Mouse (Mus musculus) lung, embryonic 16.5 days (tissue): ENCODE measurements around the gene Gapdh. TPM values are rescaled to one million over a fixed set of nuclear protein-coding genes. Genes with fewer than 3 reads are reported as not detected.
A peak's percentile ranks its signal among the peaks of the same experiment; 100 is the strongest.

Experiments
- ATAC-seq: fragments of 200-750 bp; cut with Nextera tagmentation; 2 replicates; pipeline ENCODE4 v1.8.0; 2017; ENCODE audit warnings: low read depth, mild to moderate bottlenecking, moderate library complexity
- H3K27ac ChIP-seq: fragments of 300-500 bp; sonication (generic); 2 replicates; pipeline ENCODE4 v1.5.1; 2014; ENCODE audit warnings: mild to moderate bottlenecking, control low read depth, low read length
- H3K27me3 ChIP-seq: fragments of 300-500 bp; sonication (generic); 2 replicates; pipeline ENCODE4 v1.6.1; 2014; ENCODE audit warnings: low read depth, low read length, mixed read lengths; ENCODE audit not compliant: control insufficient read depth, insufficient read depth
- H3K36me3 ChIP-seq: fragments of 300-500 bp; sonication (generic); 2 replicates; pipeline ENCODE4 v1.6.1; 2014; ENCODE audit warnings: low read length; ENCODE audit not compliant: control insufficient read depth, insufficient read depth
- H3K4me1 ChIP-seq: fragments of 300-500 bp; sonication (generic); replicated peaks from 2 replicates; pipeline ENCODE4 v1.6.1; 2014; ENCODE audit warnings: low read length, mixed read lengths; ENCODE audit not compliant: control insufficient read depth, insufficient read depth
- H3K4me2 ChIP-seq: fragments of 300-500 bp; sonication (generic); 2 replicates; pipeline ENCODE4 v1.6.1; 2014; ENCODE audit warnings: low read depth, low read length, control low read depth
- H3K4me3 ChIP-seq: fragments of 300-500 bp; sonication (generic); 2 replicates; pipeline ENCODE4 v1.5.1; 2014; ENCODE audit warnings: mild to moderate bottlenecking, low read length, control low read depth
- H3K9ac ChIP-seq: fragments of 300-500 bp; sonication (generic); 2 replicates; pipeline ENCODE4 v1.6.1; 2014; ENCODE audit warnings: low read length, control low read depth
- H3K9me3 ChIP-seq: fragments of 300-500 bp; sonication (generic); 2 replicates; pipeline ENCODE4 v1.6.1; 2016; ENCODE audit warnings: low read length; ENCODE audit not compliant: control insufficient read depth
- WGBS: fragments of 180-500 bp; shearing (Covaris S2); extraction: QIAGEN DNeasy Blood & Tissue Kit; methylation state at CpG from one replicate; pipeline ENCODE4 v1.1.7; 2014; 5-methylcytosine and 5-hydroxymethylcytosine counted together
- polyA plus RNA-seq: library from polyadenylated mRNA; unstranded; fragments of >200 nt; fragmentation: Nextera tagmentation; extraction: Ambion mirVana; gene quantifications from 2 replicates; pipeline ENCODE4 v1.2.1, GENCODE M21; 2015

Gene Gapdh
- polyA plus RNA-seq, 1 experiment from 2014 or later, result 1,631 TPM

- Histone ChIP-seq H3K4me3 (no peak overlapping the region), H3K4me2 (no peak overlapping the region), H3K27ac (no peak overlapping the region), H3K9ac (no peak overlapping the region), H3K36me3 (peaks cover 23% of the 10 kb centered on the region), H3K27me3 (no peaks in the 10 kb centered on the region), H3K4me1 (0 out of 2 replicates have a peak, but pooled peaks cover 2% of the 10 kb centered on the region), H3K9me3 (no peaks in the 10 kb centered on the region)
- no peak for ATAC-seq
- 81% methylated on average over 3 of the region's 3 CpGs for WGBS
Observed at GRCm38 (mm10) chr6:125156491-125156890, 9.8 kb downstream of the Gapdh start.

DNA sequence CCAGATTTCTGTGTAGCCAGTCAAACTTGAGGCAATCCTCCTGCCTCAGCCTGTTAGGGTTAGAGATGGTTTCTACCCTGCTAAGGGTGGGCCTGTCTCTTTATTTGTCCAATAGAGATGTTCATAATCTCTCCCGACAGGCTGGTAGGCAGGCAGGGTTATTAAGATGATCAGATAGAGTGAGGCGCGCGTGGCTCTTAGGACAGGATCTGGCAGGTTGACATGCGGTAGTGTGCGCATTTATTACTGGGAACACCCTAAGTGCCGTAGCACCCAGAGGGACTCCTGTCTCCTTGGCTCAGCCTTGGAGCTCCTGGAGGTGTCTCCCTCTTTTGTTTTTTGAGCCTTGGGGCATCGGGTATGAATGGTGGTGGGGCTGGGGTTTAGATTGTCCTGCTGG lies 11.0 kb downstream of the Gapdh start:
- H3K36me3 ChIP-seq, result peaks cover 14% of the 10 kb centered on the region; the same call in 1 of the 2 replicates
- WGBS, result 87% methylated on average over 8 of the region's 8 CpGs
- ATAC-seq, result no peak

GRCm38 (mm10) chr6:125154550-125154949 lies 11.7 kb downstream of the Gapdh start:
- no peak overlapping the region for H3K4me2 ChIP-seq
- no peak overlapping the region for H3K4me3 ChIP-seq
- H3K4me1 ChIP-seq, result 0 out of 2 replicates have a peak, but pooled peaks cover 3% of the 10 kb centered on the region
- H3K27ac ChIP-seq, result no peak overlapping the region
- H3K9ac ChIP-seq, result no peak overlapping the region
- H3K9me3 ChIP-seq, result no peaks in the 10 kb centered on the region
- no peak for ATAC-seq
- H3K27me3 ChIP-seq, result no peaks in the 10 kb centered on the region
- H3K36me3 ChIP-seq, result peaks cover 10% of the 10 kb centered on the region; the same call in 1 of the 2 replicates

More for the DNA sequence above, 11.0 kb downstream of the Gapdh start:
- Histone ChIP-seq H3K27ac (no peak overlapping the region), H3K4me3 (no peak overlapping the region), H3K4me1 (no peaks in the 10 kb centered on the region), H3K4me2 (no peak overlapping the region), H3K9ac (no peak overlapping the region), H3K27me3 (no peaks in the 10 kb centered on the region), H3K9me3 (no peaks in the 10 kb centered on the region)

DNA sequence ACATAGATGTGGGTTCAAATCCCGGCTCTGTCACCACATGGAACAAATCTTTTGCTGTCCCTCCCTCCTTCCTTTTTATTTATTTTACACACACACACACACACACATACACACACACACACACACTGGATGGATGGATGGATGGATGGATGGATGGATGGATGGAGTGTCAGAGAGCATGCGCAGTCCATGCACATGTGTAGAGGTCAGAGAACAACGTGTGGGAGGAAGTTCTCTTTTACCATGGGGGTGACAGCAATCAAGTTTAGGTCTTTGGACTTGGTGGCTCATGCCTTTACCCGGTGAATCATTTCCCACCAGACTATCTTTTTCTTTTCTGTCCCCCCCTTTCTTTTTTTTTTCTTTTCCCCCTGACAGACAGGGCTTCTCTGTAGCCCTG lies 12.6 kb downstream of the Gapdh start:
- H3K9ac ChIP-seq, result no peak overlapping the region
- H3K4me1 ChIP-seq, result peaks cover 7% of the 10 kb centered on the region; the same call in 1 of the 2 replicates
- no peak for ATAC-seq
- no peak overlapping the region for H3K27ac ChIP-seq
- WGBS, result 84% methylated on average over 4 of the region's 4 CpGs
- no peak overlapping the region for H3K4me2 ChIP-seq
- H3K36me3 ChIP-seq, result peaks cover 4% of the 10 kb centered on the region; the same call in 1 of the 2 replicates
- no peaks in the 10 kb centered on the region for H3K9me3 ChIP-seq
- H3K4me3 ChIP-seq, result no peak overlapping the region
- no peaks in the 10 kb centered on the region for H3K27me3 ChIP-seq

- no peak overlapping the region for H3K4me3 ChIP-seq
- H3K27me3 ChIP-seq, result no peaks in the 10 kb centered on the region
- H3K9me3 ChIP-seq, result no peaks in the 10 kb centered on the region
- H3K9ac ChIP-seq, result no peak overlapping the region
- H3K27ac ChIP-seq, result no peak overlapping the region
- WGBS, result 79% methylated on average over 5 of the region's 5 CpGs
- H3K4me1 ChIP-seq, result peaks cover 11% of the 10 kb centered on the region
- H3K36me3 ChIP-seq, result no peaks in the 10 kb centered on the region
- H3K4me2 ChIP-seq, result no peak overlapping the region
- ATAC-seq, result no peak
Observed at GRCm38 (mm10) chr6:125153018-125153389, 13.3 kb downstream of the Gapdh start.

DNA sequence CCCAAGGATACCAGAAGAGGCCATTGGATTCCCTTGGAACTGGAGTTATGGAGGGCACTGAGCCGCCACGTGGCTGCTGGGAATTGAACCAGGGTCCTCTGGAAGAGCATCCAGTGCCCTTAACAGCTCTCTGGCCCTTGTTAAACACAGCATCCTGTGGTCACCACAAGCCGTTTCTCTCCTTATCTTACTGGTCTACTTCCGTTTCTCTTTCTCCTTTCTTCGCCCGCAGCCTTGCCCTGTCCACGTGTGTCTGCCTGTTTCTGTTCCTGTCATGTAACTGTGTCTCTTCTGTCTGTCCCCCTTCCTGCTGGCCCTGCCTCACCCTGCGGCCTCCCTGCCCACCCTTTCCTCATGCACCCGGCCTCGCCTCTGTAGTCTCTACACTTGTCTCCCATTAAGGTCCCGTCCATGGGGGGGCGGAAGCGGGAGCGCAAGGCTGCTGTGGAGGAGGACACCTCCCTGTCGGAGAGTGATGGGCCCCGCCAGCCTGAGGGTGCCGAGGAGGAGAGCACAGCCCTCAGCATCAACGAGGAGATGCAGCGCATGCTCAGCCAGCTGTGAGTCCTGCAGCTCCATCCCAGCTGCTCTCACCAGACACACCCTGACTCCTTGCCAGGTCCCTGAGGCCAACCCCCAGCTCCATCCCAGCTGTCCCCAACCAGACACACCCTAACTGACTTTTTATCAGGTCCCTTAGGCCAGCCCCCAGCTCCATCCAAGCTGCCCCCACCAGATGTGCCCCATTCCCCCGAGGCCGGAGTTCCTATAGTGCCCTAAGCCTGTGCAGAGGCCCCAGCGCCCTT lies 13.9 kb downstream of the Gapdh start:
- no peaks in the 10 kb centered on the region for H3K9me3 ChIP-seq
- peaks cover 13% of the 10 kb centered on the region for H3K4me1 ChIP-seq
- H3K36me3 ChIP-seq, result no peaks in the 10 kb centered on the region
- H3K4me3 ChIP-seq, result no peak overlapping the region
- H3K4me2 ChIP-seq, result no peak overlapping the region
- no peaks in the 10 kb centered on the region for H3K27me3 ChIP-seq
- no peak overlapping the region for H3K27ac ChIP-seq
- 74% methylated on average over 22 of the region's 22 CpGs for WGBS
- H3K9ac ChIP-seq, result no peak overlapping the region
- ATAC-seq, result no peak

- Histone ChIP-seq H3K36me3 (no peaks in the 10 kb centered on the region), H3K4me1 (peaks cover 31% of the 10 kb centered on the region), H3K9me3 (no peaks in the 10 kb centered on the region), H3K9ac (peak overlapping the region; percentile 42; the same call in 1 of the 2 replicates), H3K4me2 (no peak overlapping the region), H3K27me3 (no peaks in the 10 kb centered on the region), H3K4me3 (no peak overlapping the region), H3K27ac (peak overlapping the region; percentile 25)
- WGBS, result 72% methylated on average over 7 of the region's 7 CpGs
- no peak for ATAC-seq
Observed at GRCm38 (mm10) chr6:125149569-125149950, 16.7 kb downstream of the Gapdh start.

DNA sequence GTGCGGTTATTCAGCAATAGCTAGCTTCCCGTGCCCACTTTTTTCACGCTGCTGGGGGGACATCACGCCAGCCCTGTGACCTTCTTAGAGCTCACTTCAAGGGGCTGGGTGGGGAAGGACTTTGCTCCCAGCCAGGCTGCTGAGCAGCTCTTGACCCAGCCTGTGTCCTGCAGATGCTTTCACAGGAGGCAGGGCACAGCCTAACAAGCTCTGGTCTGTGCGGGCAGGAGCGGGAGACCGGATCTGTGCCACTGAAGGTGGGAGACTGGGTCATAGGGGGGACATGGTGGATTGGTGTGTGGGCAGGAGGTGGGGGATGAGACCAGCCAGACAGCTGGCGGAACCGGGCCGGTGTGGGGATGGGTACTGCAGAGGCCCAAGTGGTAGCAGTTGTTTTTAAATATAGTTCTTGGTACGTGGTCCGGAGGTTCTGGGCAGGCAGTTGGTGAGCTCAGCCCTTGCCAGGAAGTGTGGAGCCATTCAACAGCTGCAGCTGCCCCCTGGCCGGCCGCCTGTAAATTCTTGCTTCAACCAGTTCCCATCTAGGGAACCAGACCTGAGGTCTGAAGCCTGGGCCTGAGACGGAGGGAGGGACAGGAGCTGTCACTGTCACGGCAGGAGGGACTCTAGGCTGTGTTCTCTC lies 17.2 kb downstream of the Gapdh start:
- Histone ChIP-seq H3K9me3 (no peaks in the 10 kb centered on the region), H3K27ac (peak overlapping the region; percentile 15), H3K27me3 (no peaks in the 10 kb centered on the region), H3K4me1 (peaks cover 31% of the 10 kb centered on the region), H3K36me3 (no peaks in the 10 kb centered on the region), H3K4me3 (no peak overlapping the region), H3K9ac (peak overlapping the region; percentile 42; the same call in 1 of the 2 replicates), H3K4me2 (no peak overlapping the region)
- WGBS, result 77% methylated on average over 16 of the region's 16 CpGs
- ATAC-seq, result no peak

DNA sequence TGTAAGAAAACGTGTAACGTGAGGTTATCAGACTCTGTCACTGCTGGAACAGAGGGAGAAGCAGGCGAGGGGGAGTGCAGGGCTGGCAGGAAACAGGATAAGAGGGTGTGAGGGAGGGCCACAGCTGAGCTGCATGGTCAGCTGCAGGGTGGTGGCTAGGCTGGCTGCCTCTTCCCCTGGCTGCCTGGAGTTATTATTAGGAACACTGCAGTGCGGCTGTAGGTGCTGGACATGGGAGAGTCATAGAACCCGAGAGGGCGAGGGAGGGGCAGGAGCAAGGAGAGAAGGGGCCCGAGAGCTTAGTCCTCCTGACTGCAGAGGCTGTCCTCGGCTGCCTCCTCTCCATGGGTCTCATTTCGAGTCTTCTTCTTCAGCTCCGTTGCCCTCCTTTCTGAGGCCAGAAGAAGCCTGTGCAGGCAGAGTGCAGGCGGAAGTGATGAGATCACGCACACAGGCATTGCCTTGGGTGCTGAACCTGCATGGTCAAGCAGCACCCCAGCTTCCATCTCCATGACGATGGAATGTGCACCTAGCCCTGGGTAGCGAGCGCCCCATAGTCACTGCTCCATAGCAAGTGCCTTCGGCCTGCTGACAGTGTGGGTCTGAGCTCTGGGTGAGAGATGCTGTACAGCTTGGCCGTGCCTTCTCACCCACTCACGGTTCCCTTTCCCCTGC lies 17.9 kb downstream of the Gapdh start:
- 0 out of 2 replicates have a peak, but pooled peaks have one; percentile 24 for ATAC-seq
- Histone ChIP-seq H3K36me3 (peaks cover 3% of the 10 kb centered on the region; the same call in 1 of the 2 replicates), H3K4me1 (peaks cover 31% of the 10 kb centered on the region), H3K9me3 (no peaks in the 10 kb centered on the region), H3K27ac (peak overlapping the region; percentile 65), H3K4me3 (no peak overlapping the region), H3K9ac (0 out of 2 replicates have a peak overlapping the region, but pooled peaks have one; percentile 0), H3K4me2 (no peak overlapping the region), H3K27me3 (no peaks in the 10 kb centered on the region)
- WGBS, result 54% methylated on average over 18 of the region's 18 CpGs
